Mouse (Mus musculus): ENCODE data around the gene Hist1h2bc. TPM values are rescaled to one million over a fixed set of nuclear protein-coding genes. Genes with fewer than 3 reads are reported as not detected.

Hist1h2bc gene
- total RNA-seq (2014; fragmentation: Nextera tagmentation) (57.7 and 70.7 TPM in 2 replicates), total RNA-seq (2017) (274 and 374 TPM in 2 replicates)

DNA sequence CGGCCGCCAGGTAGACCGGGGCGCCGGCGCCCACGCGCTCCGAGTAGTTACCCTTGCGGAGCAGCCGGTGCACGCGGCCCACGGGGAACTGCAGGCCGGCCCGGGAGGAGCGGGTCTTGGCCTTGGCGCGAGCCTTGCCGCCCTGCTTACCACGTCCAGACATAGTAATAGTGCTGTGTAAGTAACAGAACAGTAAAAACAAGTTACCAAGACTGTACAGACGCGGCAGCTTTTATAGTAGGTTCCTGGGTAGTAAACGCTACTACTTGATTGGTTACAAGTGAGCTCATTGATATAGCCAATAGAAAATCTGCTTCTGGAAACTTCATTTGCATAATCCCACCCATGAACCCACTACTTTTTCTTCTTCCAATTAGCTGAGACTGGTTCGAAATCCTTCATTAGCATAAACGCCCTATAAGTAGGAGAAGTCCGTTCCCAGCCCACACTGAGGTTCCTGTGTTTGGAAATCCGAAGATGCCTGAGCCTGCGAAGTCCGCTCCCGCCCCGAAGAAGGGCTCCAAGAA is at the start of gene Hist1h2bc, which contains the start of gene Hist1h2ac:
TSS of gene Hist1h2bc (plus strand) at position 445 of the 527 bp plus-strand sequence.
TSS of gene Hist1h2ac (minus strand) at position 194 of the 527 bp plus-strand sequence.
- ATAC-seq (replicated peaks; ENCODE audit: poor library complexity, severe bottlenecking), result peak; percentile 82

GRCm38 (mm10) chr13:23659636-23660366 is 24.2 kb upstream of the Hist1h2bc start:
- no peak for ATAC-seq (replicated peaks; ENCODE audit: poor library complexity, severe bottlenecking)

DNA sequence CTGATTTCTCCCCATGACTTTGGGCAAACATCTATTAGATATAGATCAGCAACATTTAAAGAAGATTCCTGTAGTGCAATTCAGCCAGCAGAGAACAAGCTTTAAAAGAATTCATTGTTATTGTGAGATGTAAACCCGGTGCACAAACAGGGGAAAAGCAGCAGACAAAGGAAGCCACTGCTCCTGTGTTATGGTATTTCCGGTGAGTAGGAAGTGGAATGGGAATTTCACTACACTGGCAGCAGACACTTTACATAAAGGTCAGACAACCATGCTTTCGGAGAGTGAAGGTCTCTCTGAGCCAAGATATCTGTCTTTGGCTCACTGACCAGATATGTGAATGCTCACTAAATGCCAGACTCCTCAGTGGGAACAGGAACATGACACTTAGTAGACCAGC is 21.5 kb upstream of the Hist1h2bc start:
- no peak for ATAC-seq (replicated peaks; ENCODE audit: poor library complexity, severe bottlenecking)

GRCm38 (mm10) chr13:23681990-23682582 is 1.9 kb upstream of the Hist1h2bc start:
- no peak for ATAC-seq (replicated peaks; ENCODE audit: poor library complexity, severe bottlenecking)

DNA sequence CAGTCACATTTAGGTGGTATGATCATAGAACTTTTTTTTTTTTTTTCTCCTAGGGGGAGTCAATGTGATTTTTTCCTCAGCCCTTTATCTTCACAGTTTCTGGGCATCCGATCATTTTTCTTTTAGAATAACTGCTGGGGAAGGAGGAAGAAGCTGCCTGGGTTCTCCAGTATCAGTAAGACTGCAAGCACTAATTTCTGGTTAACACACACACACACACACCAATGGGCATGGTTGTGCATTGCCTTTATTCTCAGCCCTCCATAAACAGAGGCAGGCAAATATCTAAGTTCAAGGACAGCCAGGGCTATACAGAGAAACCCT is 1.4 kb upstream of the Hist1h2bc start:
- ATAC-seq (replicated peaks; ENCODE audit: poor library complexity, severe bottlenecking), result no peak

- 0 out of 2 replicates have a peak, but pooled peaks have one; percentile 3 for ATAC-seq (replicated peaks; ENCODE audit: poor library complexity, severe bottlenecking)
These were observed 848 bp upstream of the Hist1h2bc start for GRCm38 (mm10) chr13:23682947-23683754.

- peak; percentile 23 for ATAC-seq (replicated peaks; ENCODE audit: poor library complexity, severe bottlenecking)
These were observed 421 bp downstream of the Hist1h2bc start for GRCm38 (mm10) chr13:23684295-23684945.

DNA sequence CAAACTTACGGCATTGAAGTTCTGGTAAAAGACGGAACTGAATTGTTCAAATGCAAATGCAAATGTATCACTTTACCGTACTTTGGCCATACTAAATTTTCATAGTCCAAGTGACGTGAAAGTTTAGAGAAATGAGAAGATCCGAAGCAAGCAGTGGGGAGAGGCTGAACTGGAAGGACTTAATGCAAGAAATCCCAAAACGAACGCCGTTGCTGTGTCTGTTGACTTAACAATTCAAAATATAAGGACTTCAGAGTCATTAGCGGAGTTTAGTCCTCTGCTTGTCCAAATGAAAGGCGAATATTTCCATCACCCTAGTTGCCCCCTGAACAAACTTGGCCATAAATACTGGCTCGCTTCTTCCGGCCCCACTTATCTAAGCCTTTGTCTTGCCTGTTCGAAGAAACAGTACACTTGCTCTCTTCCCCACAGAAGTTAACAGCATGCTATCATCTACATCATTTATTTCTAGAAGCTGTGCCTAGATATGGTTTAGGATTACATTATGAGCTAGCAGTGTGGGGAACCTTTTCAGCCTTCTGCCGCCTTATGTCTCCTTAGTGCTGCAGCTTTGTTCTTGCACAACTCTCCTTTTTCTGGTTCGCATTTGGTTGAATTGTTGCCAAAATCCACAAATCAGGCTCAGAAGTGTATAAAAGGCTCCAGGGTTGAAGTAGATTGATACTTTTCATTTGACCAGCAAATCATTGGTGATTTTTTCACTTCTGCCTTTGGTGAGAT is 1.3 kb downstream of the Hist1h2bc start:
- peak; percentile 7; the same call in 1 of the 2 replicates for ATAC-seq (replicated peaks; ENCODE audit: poor library complexity, severe bottlenecking)

DNA sequence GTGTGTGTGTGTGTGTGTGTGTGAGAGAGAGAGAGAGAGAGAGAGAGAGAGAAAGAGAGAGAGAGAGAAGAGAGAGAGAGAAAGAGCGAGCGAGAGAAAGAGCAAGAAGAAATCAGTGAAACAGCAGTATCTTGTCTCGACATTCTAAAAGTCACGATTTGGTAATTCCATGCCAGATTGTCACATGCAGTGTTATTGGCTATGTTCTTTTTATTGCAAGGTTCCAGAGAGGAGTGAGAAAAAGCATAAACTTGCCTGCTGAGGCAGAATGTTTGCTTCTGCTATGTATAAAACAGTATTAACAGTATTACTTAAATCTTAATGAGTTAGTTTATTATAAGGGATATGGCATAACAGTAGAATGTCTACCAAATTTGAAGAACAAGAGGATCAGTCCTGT is 2.0 kb downstream of the Hist1h2bc start:
- ATAC-seq (replicated peaks; ENCODE audit: poor library complexity, severe bottlenecking), result no peak

- ATAC-seq (replicated peaks; ENCODE audit: poor library complexity, severe bottlenecking), result no peak
These were observed 3.2 kb downstream of the Hist1h2bc start for GRCm38 (mm10) chr13:23687181-23687580.

DNA sequence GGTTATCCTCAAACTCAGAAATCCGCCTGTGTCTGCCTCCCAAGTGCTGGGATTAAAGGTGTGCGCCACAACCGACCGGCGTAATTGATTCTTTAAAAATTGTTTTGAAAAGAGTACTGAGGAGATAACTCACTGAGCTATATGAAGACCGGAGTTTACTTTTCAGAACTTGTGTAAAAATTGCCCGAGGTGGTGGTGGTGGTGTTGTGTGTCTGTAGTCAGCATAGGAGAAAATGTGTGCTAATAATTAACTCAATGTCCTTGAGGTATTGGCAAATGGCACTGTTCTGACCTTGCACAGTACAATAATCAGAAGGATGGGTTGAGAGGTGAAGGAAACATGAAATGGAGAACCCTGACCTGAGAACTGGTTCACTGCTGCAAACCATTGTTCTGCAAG is 3.9 kb downstream of the Hist1h2bc start:
- ATAC-seq (replicated peaks; ENCODE audit: poor library complexity, severe bottlenecking), result no peak

DNA sequence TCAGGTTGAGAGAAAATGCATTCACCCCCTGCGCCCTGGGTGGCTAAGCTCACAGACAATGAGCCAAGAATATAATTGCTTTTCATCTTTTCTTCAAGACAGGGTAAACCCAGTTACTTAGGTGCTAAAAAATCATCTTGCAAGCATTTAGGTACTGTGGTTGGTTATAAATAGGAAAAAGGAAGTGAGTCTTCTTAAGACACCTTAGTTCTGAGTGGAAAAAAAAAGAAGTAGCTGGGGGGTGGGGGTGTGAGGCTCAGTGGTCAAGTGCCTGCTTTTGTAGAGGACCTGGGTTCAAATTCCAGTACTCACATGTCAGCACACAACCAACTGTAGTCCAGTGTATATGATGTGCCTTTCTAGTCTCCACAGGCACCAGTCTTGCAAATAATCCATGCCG is 5.0 kb downstream of the Hist1h2bc start:
- 0 out of 2 replicates have a peak, but pooled peaks have one; percentile 11 for ATAC-seq (replicated peaks; ENCODE audit: poor library complexity, severe bottlenecking)

DNA sequence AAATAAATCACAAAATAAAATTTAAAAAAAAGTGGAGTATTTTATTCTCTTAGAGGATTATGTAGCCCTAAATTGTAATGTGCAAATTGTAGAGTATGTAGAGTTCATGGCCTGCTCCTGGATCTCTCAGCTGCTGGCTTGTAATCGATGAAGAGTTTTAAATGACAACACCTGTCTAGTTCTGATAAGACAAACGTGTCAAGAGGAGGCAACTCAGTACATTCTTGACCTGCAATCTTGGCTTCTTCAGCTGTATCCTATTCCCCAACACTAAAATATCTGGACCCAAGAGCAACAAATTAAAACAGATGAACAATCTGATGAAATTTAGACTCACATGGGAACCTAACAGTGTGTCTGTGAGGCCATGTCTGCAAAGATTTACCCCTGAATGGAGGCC is 5.5 kb downstream of the Hist1h2bc start:
- no peak for ATAC-seq (replicated peaks; ENCODE audit: poor library complexity, severe bottlenecking)

- ATAC-seq (replicated peaks; ENCODE audit: poor library complexity, severe bottlenecking), result no peak
These were observed 9.9 kb downstream of the Hist1h2bc start for GRCm38 (mm10) chr13:23693856-23694440.

DNA sequence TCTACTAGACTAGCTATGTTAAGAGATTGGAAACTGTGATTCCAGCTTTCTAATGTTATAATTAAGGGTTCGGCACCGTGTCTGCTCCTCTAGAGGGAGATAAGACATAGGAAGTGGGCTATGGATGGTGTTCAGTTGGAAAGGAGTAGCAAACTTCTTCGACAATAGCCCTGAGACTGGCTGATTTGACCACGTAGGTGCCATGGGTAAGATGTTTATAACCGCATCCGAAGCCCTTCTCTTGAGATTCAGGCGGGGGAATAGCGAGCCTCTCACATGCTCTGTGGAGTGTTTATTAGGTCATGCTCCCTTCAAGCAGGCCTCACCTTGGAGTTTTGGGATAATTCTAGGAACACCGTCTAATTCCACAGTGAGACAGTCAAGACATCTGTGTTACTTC is 11.0 kb downstream of the Hist1h2bc start:
- no peak for ATAC-seq (replicated peaks; ENCODE audit: poor library complexity, severe bottlenecking)

DNA sequence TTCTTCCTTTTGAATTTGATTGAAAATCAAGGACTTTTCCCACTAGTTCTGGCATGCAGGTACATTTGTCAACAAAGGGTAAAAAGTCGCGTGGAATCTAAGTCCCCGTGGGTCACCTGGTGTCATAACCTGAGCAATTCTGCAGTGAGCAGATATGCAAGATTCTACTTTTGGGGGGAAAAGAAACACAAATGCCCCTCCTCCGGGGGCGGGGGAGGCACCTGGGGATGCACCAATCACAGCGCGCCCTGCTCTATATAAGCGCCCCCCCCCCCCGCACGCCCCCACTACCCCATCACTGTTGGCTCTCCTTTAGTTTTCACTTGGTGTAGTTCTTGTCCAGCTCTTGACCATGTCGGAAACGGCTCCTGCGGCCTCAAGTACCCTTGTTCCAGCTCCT is 11.5 kb downstream of the Hist1h2bc start, which contains the start of gene Hist1h1t:
TSS of gene Hist1h1t (plus strand) at position 301 of the 400 bp plus-strand sequence.
- no peak for ATAC-seq (replicated peaks; ENCODE audit: poor library complexity, severe bottlenecking)

- ATAC-seq (replicated peaks; ENCODE audit: poor library complexity, severe bottlenecking), result no peak
These were observed 12.1 kb downstream of the Hist1h2bc start for GRCm38 (mm10) chr13:23696061-23696474.

DNA sequence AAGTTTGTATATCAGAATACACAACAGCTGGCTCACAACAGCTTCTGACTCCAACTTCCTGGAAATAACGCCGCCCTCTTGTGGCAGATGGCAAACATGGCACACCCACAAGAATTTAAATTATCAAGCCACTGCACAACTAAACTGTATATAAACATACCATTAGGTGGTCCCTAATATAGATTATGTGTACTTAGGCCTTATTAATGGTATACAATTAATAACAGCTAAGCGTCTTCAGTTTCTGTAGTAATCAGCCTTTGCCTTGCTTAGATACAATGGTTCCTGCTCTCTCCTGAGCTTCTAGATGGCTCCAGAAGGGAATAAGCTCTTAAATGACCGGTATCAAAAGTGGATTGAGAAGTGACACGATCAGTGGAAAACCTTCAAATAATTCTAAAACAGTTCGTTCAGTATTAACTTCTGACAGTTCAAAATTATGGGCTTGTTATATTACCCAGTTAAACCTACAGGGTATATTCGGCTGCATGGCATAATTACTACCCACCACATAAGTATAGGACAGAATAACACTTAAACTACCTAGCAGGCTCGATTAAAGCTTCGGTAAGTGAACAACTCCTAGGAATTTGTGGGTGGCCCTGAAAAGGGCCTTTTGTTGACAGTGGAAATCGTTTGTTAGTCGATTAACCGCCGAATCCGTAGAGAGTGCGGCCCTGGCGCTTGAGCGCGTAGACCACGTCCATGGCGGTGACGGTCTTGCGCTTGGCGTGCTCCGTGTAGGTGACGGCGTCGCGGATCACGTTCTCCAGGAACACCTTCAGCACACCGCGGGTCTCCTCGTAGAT is 13.7 kb downstream of the Hist1h2bc start:
- ATAC-seq (replicated peaks; ENCODE audit: poor library complexity, severe bottlenecking), result peak; percentile 27
